Mouse (Mus musculus) CH12.LX (cell line): ENCODE data around the gene Lrrc42. TPM values are rescaled to one million over a fixed set of nuclear protein-coding genes. Genes with fewer than 3 reads are reported as not detected.

Experiments used
- DNase-seq: peaks from one replicate; pipeline ENCODE4 v3.0.0-alpha.2; 2013; ENCODE audit errors: extremely low read depth
- H3K27ac ChIP-seq: 2 replicates; pipeline ENCODE4 v1.5.1; 2012; ENCODE audit warnings: low read depth, mild to moderate bottlenecking, control low read depth, moderate library complexity; ENCODE audit not compliant: insufficient read depth
- H3K27me3 ChIP-seq: replicated peaks from 2 replicates; pipeline ENCODE3; 2012; ENCODE audit warnings: inconsistent platforms
- H3K36me3 ChIP-seq, 2 experiments: replicated peaks in 1 of 2; 2 replicates each; pipeline versions ENCODE3 to v1.6.1; 2012; ENCODE audit warnings: inconsistent platforms in 1 of 2, low read length in 1 of 2, mild to moderate bottlenecking in 1 of 2, mixed read lengths in 1 of 2, moderate library complexity in 1 of 2; ENCODE audit not compliant: control insufficient read depth in 1 of 2, insufficient read depth in 1 of 2
- H3K4me1 ChIP-seq, 2 experiments: 2 replicates each; pipeline ENCODE4 v1.6.1; 2012; ENCODE audit warnings: inconsistent platforms in 1 of 2, moderate library complexity in 1 of 2; ENCODE audit not compliant: insufficient read depth in 2 of 2, control insufficient read depth in 1 of 2
- H3K4me2 ChIP-seq: 2 replicates; pipeline ENCODE4 v1.6.1; 2012; ENCODE audit warnings: low read depth, mild to moderate bottlenecking, control low read depth; ENCODE audit not compliant: poor library complexity, insufficient read depth, severe bottlenecking
- H3K4me3 ChIP-seq, 3 experiments: fragments of 150-350 bp in 1 of 3; sonication (generic) in 1 of 3; replicated peaks in 1 of 3; 2 replicates each; pipeline versions ENCODE3 to v1.5.1; 2011 to 2012; ENCODE audit warnings: low read depth in 2 of 3, low read length in 2 of 3, mild to moderate bottlenecking in 2 of 3, moderate library complexity in 2 of 3, control low read depth in 1 of 3, improper control_type of control experiment in 1 of 3, inconsistent platforms in 1 of 3, mixed read lengths in 1 of 3; ENCODE audit not compliant: poor library complexity in 1 of 3
- H3K79me2 ChIP-seq: replicated peaks from 2 replicates; pipeline ENCODE4 v1.6.1; 2012; ENCODE audit warnings: mild to moderate bottlenecking, moderate library complexity; ENCODE audit not compliant: control insufficient read depth, poor library complexity, insufficient read depth, severe bottlenecking; ENCODE audit errors: extremely low read depth
- H3K9ac ChIP-seq: 2 replicates; pipeline ENCODE4 v1.6.1; 2012; ENCODE audit warnings: low read depth, mild to moderate bottlenecking, control low read depth, moderate library complexity; ENCODE audit not compliant: insufficient read depth
- H3K9me3 ChIP-seq: replicated peaks from 2 replicates; pipeline ENCODE3; 2012; ENCODE audit warnings: low read length, inconsistent platforms, mixed read lengths
- CHD1 ChIP-seq: IDR thresholded peaks from 2 replicates; pipeline ENCODE4 v1.6.1; 2012; ENCODE audit warnings: low read depth, low read length, improper control_type of control experiment, inconsistent platforms
- CHD2 ChIP-seq: IDR thresholded peaks from 2 replicates; pipeline ENCODE4 v1.6.1; 2011; ENCODE audit warnings: low read length, improper control_type of control experiment
- CTCF ChIP-seq, 2 experiments: IDR thresholded peaks in 1 of 2; conservative IDR thresholded peaks in 1 of 2; 2 replicates each; pipeline ENCODE4 v1.5.1; 2011 to 2012; ENCODE audit warnings: low read depth in 2 of 2, low read length in 2 of 2, improper control_type of control experiment in 1 of 2, inconsistent platforms in 1 of 2, mild to moderate bottlenecking in 1 of 2, moderate library complexity in 1 of 2
- E2F4 ChIP-seq: IDR thresholded peaks from 2 replicates; pipeline ENCODE4 v1.6.1; 2011; ENCODE audit warnings: low read depth, low read length, improper control_type of control experiment; ENCODE audit not compliant: insufficient replicate concordance
- ELF1 ChIP-seq: IDR thresholded peaks from 2 replicates; pipeline ENCODE4 v1.6.1; 2014; ENCODE audit warnings: low read depth, mild to moderate bottlenecking, inconsistent platforms, low read length, improper control_type of control experiment
- EP300 ChIP-seq: IDR thresholded peaks from 2 replicates; pipeline ENCODE4 v1.6.1; 2011; ENCODE audit warnings: low read length, improper control_type of control experiment
- ETS1 ChIP-seq: conservative IDR thresholded peaks from 2 replicates; pipeline ENCODE4 v1.6.1; 2012; ENCODE audit warnings: low read depth, mild to moderate bottlenecking, inconsistent platforms, low read length, improper control_type of control experiment, moderate library complexity
- GABPA ChIP-seq: IDR thresholded peaks from 2 replicates; pipeline ENCODE4 v1.6.1; 2012; ENCODE audit warnings: low read depth, low read length, improper control_type of control experiment, inconsistent platforms; ENCODE audit not compliant: insufficient replicate concordance
- HCFC1 ChIP-seq: IDR thresholded peaks from 2 replicates; pipeline ENCODE4 v1.6.1; 2012; ENCODE audit warnings: low read depth, mild to moderate bottlenecking, inconsistent platforms, low read length, improper control_type of control experiment
- IRF4 ChIP-seq: IDR thresholded peaks from 2 replicates; pipeline ENCODE4 v1.6.1; 2014; ENCODE audit warnings: low read depth, mild to moderate bottlenecking, inconsistent platforms, low read length, improper control_type of control experiment
- JUN ChIP-seq: IDR thresholded peaks from 2 replicates; pipeline ENCODE4 v1.6.1; 2011; ENCODE audit warnings: low read depth, mild to moderate bottlenecking, low read length, improper control_type of control experiment, moderate library complexity; ENCODE audit not compliant: insufficient read depth
- JUND ChIP-seq: conservative IDR thresholded peaks from 2 replicates; pipeline ENCODE4 v1.6.1; 2011; ENCODE audit warnings: low read depth, low read length, improper control_type of control experiment
- KAT2A ChIP-seq: IDR thresholded peaks from 2 replicates; pipeline ENCODE4 v1.6.1; 2012; ENCODE audit warnings: low read length, improper control_type of control experiment, inconsistent platforms; ENCODE audit not compliant: insufficient replicate concordance
- MAFK ChIP-seq: IDR thresholded peaks from 2 replicates; pipeline ENCODE4 v1.6.1; 2011; ENCODE audit warnings: low read length, improper control_type of control experiment; ENCODE audit not compliant: insufficient replicate concordance
- MAX ChIP-seq: IDR thresholded peaks from 2 replicates; pipeline ENCODE4 v1.6.1; 2011; ENCODE audit warnings: low read length, improper control_type of control experiment
- MAZ ChIP-seq: IDR thresholded peaks from 2 replicates; pipeline ENCODE4 v1.6.1; 2012; ENCODE audit warnings: low read depth, mild to moderate bottlenecking, inconsistent platforms, low read length, improper control_type of control experiment, moderate library complexity
- MEF2A ChIP-seq: IDR thresholded peaks from 2 replicates; pipeline ENCODE4 v1.6.1; 2014; ENCODE audit warnings: low read depth, mild to moderate bottlenecking, inconsistent platforms, low read length, improper control_type of control experiment, borderline replicate concordance
- MXI1 ChIP-seq: IDR thresholded peaks from 2 replicates; pipeline ENCODE4 v1.6.1; 2011; ENCODE audit warnings: mild to moderate bottlenecking, low read depth, low read length, improper control_type of control experiment
- MYC ChIP-seq: IDR thresholded peaks from 2 replicates; pipeline ENCODE4 v1.6.1; 2011; ENCODE audit warnings: low read depth, mild to moderate bottlenecking, improper control_type of control experiment, low read length
- NELFE ChIP-seq: IDR thresholded peaks from 2 replicates; pipeline ENCODE4 v1.6.1; 2011; ENCODE audit warnings: low read depth, low read length, improper control_type of control experiment
- NRF1 ChIP-seq: IDR thresholded peaks from 2 replicates; pipeline ENCODE4 v1.6.1; 2014; ENCODE audit warnings: low read depth, mild to moderate bottlenecking, inconsistent platforms, low read length, improper control_type of control experiment, moderate library complexity
- PAX5 ChIP-seq: IDR thresholded peaks from 2 replicates; pipeline ENCODE4 v1.6.1; 2012; ENCODE audit warnings: low read length, inconsistent platforms, mixed read lengths
- POLR2A ChIP-seq: IDR thresholded peaks from 2 replicates; pipeline ENCODE4 v1.6.1; 2011; ENCODE audit warnings: low read depth, mild to moderate bottlenecking, improper control_type of control experiment, low read length
- POLR2AphosphoS2 ChIP-seq: IDR thresholded peaks from 2 replicates; pipeline ENCODE4 v1.6.1; 2011; ENCODE audit warnings: low read depth, low read length, improper control_type of control experiment
- RCOR1 ChIP-seq: conservative IDR thresholded peaks from 2 replicates; pipeline ENCODE4 v1.6.1; 2012; ENCODE audit warnings: low read depth, mild to moderate bottlenecking, inconsistent platforms, low read length, improper control_type of control experiment
- SIN3A ChIP-seq: IDR thresholded peaks from 2 replicates; pipeline ENCODE4 v1.6.1; 2012; ENCODE audit warnings: low read length, improper control_type of control experiment, inconsistent platforms
- SMC3 ChIP-seq: IDR thresholded peaks from 2 replicates; pipeline ENCODE4 v1.6.1; 2011; ENCODE audit warnings: low read depth, low read length, improper control_type of control experiment
- TBP ChIP-seq: conservative IDR thresholded peaks from 2 replicates; pipeline ENCODE4 v1.6.1; 2011; ENCODE audit warnings: low read depth, low read length, improper control_type of control experiment
- TCF12 ChIP-seq: IDR thresholded peaks from 2 replicates; pipeline ENCODE4 v1.6.1; 2014; ENCODE audit warnings: low read depth, mild to moderate bottlenecking, inconsistent platforms, low read length, improper control_type of control experiment
- USF2 ChIP-seq: conservative IDR thresholded peaks from 2 replicates; pipeline ENCODE4 v1.6.1; 2011; ENCODE audit warnings: low read depth, low read length, improper control_type of control experiment
- ZKSCAN1 ChIP-seq: IDR thresholded peaks from 2 replicates; pipeline ENCODE4 v1.6.1; 2012; ENCODE audit warnings: low read depth, inconsistent platforms, low read length, improper control_type of control experiment, borderline replicate concordance
- ZNF384 ChIP-seq: IDR thresholded peaks from 2 replicates; pipeline ENCODE4 v1.6.1; 2012; ENCODE audit warnings: low read depth, low read length, improper control_type of control experiment, inconsistent platforms
- dilution Hi-C: fragments of 300-500 bp; cut with MboI; formaldehyde crosslinking; loops from 2 replicates; pipeline ENCODE4 v1.14.3; 2020; ENCODE audit warnings: low sequenced_read_pairs; ENCODE audit not compliant: extremely low pct_unique_long_range_greater_than_20kb, extremely low pct_ligation_motif_present
- in situ Hi-C: fragments of 300-500 bp; cut with MboI; formaldehyde crosslinking; loops from 3 replicates; pipeline ENCODE4 v1.14.3; 2019; ENCODE audit warnings: low sequenced_read_pairs, low pct_ligation_motif_present, low pct_unique_long_range_greater_than_20kb, mixed read lengths
- polyA plus RNA-seq: library from polyadenylated mRNA; unstranded; fragments of >175 nt; gene quantifications from 2 replicates; pipeline ENCODE4 v1.2.1, GENCODE M21; 2012; ENCODE audit warnings: low read depth; ENCODE audit not compliant: insufficient read length
- total RNA-seq, 2 experiments: library from RNA; depleted of rRNA; stranded (reverse); fragments of 300-350 nt in 1 of 2; fragments of >200 nt in 1 of 2; gene quantifications; 2 replicates each; pipeline ENCODE4 v1.2.3; 2012 to 2014

Gene Lrrc42
- total and polyA plus RNA-seq, 3 experiments: 13.0 to 48.2 (median 24.9) TPM

- H3K27me3 ChIP-seq: no peaks in the 10 kb centered on the region
- peaks cover 0 to 6% of the 10 kb centered on the region in 2 experiments; a peak in 1 of 4 replicates for H3K4me1 ChIP-seq
- no peak overlapping the region for H3K4me3 ChIP-seq
- no peaks in the 10 kb centered on the region; the same call in 1 of the 2 replicates for H3K79me2 ChIP-seq
- dilution Hi-C loops (no loop called here), in situ Hi-C loops (no loop called here)
- H3K36me3 ChIP-seq: peaks cover 59 to 88% of the 10 kb centered on the region in 2 experiments
- H3K9me3 ChIP-seq: no peaks in the 10 kb centered on the region
- H3K27ac ChIP-seq: no peak overlapping the region
- H3K9ac ChIP-seq: no peak overlapping the region
- DNase-seq: no peak
- TF ChIP-seq SMC3 (no peak), EP300 (no peak), E2F4 (no peak), MYC (no peak), MAZ (no peak), USF2 (no peak), ZKSCAN1 (no peak), JUND (no peak), KAT2A (no peak), MAX (no peak), HCFC1 (no peak)
- TF ChIP-seq, all 38 proteins: peak for 0
- no peak overlapping the region for H3K4me2 ChIP-seq
Observed at GRCm38 (mm10) chr4:107196454-107196853, 56.9 kb downstream of the Lrrc42 start.

GRCm38 (mm10) chr4:107193841-107194240, 59.5 kb downstream of the Lrrc42 start:
- Histone ChIP-seq H3K4me3 (no peak overlapping the region), H3K9ac (no peak overlapping the region), H3K79me2 (no peaks in the 10 kb centered on the region; the same call in 1 of the 2 replicates), H3K27me3 (no peaks in the 10 kb centered on the region), H3K4me1 (peaks cover 0 to 6% of the 10 kb centered on the region in 2 experiments; a peak in 1 of 4 replicates), H3K9me3 (no peaks in the 10 kb centered on the region), H3K27ac (no peak overlapping the region), H3K36me3 (peaks cover 57 to 86% of the 10 kb centered on the region in 2 experiments), H3K4me2 (no peak overlapping the region)
- dilution Hi-C loops: no loop called here
- peak; percentile 40 for DNase-seq
- in situ Hi-C loops: no loop called here
- no peak for TF ChIP-seq TBP
- peak; percentile 92 for TF ChIP-seq ZNF384
- no peak for TF ChIP-seq HCFC1
- no peak for TF ChIP-seq MAFK
- no peak for TF ChIP-seq GABPA
- no peak for TF ChIP-seq KAT2A
- TF ChIP-seq ZKSCAN1: peak; percentile 99
- 0 out of 2 replicates have a peak, but pooled peaks have one; percentile 20 for TF ChIP-seq JUN
- TF ChIP-seq TCF12: no peak
- peak; percentile 93 for TF ChIP-seq IRF4
- peak; percentile 86 for TF ChIP-seq EP300
- peak; percentile 39; the same call in 1 of the 2 replicates for TF ChIP-seq ETS1
- TF ChIP-seq RCOR1: 0 out of 2 replicates have a peak, but pooled peaks have one; percentile 62
- peak in 1 of 2 experiments; percentile 17; a peak in 1 of 4 replicates for TF ChIP-seq CTCF (conservative IDR thresholded peaks at IDR 0.05 in 1 of 2, IDR thresholded peaks at IDR 0.05 in 1 of 2; ENCODE audit: low read depth in 2 of 2, low read length in 2 of 2)
- TF ChIP-seq NRF1: no peak
- TF ChIP-seq CHD2: no peak
- no peak for TF ChIP-seq E2F4
- peak; percentile 52; the same call in 1 of the 2 replicates for TF ChIP-seq JUND
- peak; percentile 50; the same call in 1 of the 2 replicates for TF ChIP-seq ELF1
- TF ChIP-seq POLR2AphosphoS2: no peak
- TF ChIP-seq CHD1: no peak; the same call in 1 of the 2 replicates
- TF ChIP-seq MEF2A: 0 out of 2 replicates have a peak, but pooled peaks have one; percentile 15
- no peak for TF ChIP-seq SIN3A
- no peak for TF ChIP-seq POLR2A
- no peak for TF ChIP-seq PAX5
- no peak for TF ChIP-seq SMC3
- TF ChIP-seq MXI1: no peak
- no peak for TF ChIP-seq NELFE
